Mouse (Mus musculus): ENCODE measurements around the gene Gjb4.

- no peak for TF ChIP-seq POLR2A (IDR thresholded peaks at IDR 0.05; ENCODE audit: extremely low read depth, insufficient read depth, low read length)
- no peak for TF ChIP-seq CTCF (IDR thresholded peaks at IDR 0.05; ENCODE audit: low read depth, low read length)
These were observed 21.8 kb upstream of the Gjb4 start for GRCm38 (mm10) chr4:127375541-127376177.

All from liver, adult 2 months (tissue).